Mouse (Mus musculus) right cerebral cortex, adult 18-20 months (tissue): ENCODE measurements around the gene Tlr4.

Source experiments
- DNase-seq: peaks from one replicate; pipeline ENCODE4 v3.0.0; 2022; ENCODE audit warnings: mixed read lengths

The Tlr4 gene

DNA sequence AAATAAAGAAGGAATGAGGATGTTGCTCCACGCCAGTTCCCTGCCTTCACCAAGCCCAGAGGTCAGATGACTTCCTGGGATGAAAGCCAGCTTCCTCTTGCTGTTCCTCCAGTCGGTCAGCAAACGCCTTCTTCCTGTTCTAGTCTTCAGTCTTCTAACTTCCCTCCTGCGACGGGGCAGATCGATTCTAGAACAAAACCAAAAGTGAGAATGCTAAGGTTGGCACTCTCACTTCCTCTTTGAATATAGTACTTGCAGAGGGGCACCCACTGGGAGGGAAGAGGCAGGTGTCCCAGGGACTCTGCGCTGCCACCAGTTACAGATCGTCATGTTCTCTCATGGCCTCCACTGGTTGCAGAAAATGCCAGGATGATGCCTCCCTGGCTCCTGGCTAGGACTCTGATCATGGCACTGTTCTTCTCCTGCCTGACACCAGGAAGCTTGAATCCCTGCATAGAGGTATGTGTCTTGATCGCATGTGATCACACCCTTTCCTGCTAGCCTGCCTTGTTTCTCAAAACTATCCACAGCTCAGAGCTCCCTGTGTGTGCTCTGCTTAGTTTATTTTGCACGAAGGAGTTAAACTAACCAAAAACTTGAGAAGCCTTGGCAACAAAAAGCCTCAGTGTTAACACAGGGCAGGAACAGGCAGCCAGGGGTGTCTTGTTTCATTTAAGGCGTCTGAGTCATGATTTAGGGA, at the start of gene Tlr4:
Gene Tlr4 (plus strand): TSS at position 122 of the 700 bp plus-strand sequence.
- peak; percentile 45 for DNase-seq

DNA sequence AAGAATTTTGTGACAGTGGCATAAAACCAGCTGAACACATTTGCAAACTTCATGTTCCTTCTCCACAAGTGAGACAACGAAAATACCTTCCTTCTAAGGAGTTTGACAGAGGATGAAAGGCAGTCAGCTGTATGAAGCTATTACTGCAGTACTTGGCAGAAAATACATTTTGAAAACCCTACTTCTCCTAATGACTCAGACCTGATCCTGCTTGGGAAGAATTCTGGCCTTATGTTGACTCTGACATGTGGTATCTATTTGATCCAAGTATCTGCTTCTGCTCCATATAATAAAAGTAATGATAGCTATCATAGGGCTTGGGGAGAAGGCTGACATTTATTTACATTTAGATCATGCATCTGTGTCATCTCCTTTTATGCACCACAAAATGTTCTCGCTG, 33.1 kb upstream of the Tlr4 start:
- no peak for DNase-seq

DNA sequence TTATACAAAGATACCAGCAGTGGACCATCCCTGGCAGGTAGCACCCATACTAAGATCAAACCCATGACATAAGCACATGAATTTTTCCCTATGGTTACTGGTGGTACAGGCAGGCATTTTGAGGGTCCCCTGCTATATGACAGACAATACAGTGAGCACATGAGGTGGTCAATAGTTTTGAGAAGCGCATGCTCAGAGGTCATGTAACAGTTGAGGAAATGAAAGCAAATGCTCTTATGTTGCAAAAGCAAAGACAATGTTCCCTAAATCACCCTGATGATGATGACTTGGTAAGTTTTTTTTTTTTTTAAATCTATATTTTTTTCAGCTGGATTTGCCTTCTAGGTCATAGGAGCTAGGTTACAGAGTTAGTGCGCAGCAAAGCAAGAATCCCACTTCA, 30.7 kb upstream of the Tlr4 start:
- DNase-seq, result no peak

DNA sequence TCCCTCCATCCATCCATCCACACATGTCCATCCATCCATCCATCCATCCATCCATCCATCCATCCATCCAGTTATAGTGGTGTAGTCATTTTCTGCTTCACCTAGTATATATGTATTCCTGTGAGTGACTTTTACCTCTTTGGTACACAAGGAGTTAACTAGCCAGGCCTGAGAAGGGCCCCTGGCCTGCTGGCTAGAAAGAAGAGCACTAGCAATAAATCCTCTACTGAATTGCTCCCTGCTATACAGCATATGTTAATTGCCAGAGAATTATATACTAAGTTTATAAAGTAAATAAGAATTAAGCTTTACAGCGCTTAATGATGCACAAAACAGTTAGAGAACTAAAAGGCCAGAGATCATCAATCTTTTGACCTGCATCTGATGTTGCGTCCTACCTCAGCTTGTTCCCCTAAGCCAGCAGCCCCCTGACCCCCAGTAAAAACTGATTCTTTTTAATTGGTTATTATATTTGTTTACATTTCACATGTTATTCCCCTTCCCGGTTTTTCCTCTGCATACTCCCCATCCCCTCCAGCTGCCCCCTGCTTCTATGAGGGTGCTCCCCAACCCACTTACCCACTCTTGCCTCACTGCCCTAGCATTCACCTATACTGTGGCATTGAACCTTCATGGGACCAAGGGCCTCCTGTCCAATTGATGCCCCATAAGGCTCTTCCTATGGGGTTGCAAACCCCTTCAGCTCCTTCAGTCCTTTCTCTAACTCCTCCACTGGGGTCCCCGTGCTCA, 22.7 kb upstream of the Tlr4 start:
- DNase-seq, result no peak

DNA sequence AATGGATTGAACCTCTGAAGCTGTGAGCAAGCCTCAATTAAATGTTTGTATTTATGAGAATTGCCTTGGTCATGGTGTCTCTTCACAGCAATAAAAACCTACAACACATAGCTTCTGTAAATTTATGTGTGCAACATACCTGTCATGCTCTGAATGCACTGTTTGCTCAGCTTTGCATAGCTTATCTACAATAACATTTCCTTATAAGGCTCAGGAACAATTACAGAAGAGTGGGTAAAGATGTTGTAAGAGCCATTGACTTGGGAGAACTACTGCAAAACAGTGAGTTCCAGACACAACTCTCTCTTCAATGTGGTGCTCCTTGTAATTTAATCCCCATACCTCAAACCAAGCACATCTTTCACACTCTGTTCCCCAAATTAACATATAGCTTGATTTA, 21.6 kb upstream of the Tlr4 start:
- DNase-seq, result no peak

DNA sequence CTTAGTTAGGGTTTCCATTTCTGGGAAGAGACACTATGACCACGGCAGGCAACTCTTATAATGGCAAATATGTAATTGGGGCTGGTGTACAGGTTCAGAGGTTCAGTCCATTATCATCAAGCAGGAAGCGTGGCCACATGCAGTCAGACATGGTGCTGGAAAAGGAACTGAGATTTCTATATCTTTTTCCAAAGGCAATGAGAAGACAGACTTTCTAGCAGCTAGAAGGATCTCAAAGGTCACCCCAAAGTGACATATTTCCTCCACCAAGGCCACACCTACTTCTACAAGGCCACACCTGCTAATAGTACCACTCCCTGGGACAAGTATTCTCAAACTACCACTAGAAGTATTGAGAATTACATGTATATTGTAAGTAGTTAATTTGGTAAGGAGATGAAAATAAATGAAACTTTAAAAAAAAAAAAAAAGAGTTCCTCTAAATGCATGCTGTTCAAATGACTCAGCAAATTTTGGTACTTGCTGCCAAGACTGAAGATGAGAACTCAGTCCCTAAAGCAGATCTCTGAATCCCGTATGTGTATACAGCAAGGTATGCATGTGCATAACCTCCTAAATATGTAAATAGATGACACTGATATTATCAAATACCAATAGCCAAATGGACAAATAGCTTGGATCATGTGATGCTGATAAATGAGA, 10.9 kb upstream of the Tlr4 start:
- no peak for DNase-seq

DNA sequence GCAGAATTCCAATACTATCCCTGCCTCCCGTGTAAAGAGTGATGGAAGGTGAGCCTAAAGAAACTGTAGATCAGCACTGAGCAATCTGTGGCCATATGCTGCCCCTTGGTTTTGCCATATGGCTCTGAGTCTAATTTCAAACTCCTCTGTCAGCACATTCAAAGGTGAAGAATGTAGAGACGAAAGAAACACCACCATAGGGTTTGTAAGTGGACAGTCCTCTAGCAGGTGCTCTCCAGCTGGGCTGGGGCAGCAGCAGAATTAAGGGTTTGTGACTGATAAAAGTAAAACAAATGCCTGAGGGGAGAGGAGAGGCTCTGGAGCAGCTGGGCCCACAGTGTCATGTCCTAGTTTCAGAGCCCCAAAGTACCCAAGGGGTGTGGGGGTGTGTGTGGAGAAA, 6.2 kb upstream of the Tlr4 start:
- no peak for DNase-seq

DNA sequence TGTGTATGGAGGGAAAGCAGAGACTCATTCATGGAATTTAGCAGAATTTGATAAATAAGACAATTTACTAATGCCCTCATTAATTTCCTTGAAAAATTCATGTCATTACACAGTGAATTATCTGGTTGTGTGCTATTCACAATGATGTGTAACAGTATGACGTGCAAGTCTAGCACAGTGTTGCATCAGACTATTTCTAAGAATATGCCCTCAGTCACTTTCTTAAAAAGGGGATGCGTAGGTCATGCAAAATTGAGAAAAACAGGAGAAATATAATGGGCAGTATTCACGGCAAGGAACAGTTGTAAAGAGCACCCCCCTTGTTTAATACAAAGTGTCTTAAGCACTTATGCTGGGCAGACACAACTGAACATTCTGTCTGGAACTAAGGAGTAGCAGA, 5.6 kb upstream of the Tlr4 start:
- DNase-seq, result no peak

DNA sequence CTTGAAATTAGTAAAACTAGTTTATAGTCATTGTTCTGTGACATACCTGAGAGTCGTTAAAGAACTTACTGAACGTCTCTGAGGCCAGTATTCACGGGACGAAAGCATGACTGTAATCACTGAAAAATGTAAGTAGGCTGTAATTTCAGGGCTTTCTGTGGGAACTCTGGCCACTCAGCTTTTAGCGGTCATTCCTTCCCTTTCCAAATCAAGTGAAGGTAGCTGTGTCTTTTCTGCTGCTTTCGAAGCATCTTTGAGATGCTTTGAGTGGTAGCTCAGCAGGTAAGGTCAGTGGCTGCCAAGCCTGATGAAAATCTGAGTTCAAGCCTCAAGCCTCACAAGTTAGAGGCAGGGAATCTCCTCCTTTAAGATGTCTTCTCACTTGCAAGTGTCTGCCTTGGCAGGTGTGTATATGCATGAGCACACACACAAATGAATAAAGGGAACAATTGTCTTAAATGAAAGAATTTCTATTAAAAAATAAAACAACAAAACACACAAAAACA, 832 bp downstream of the Tlr4 start:
- DNase-seq, result no peak

DNA sequence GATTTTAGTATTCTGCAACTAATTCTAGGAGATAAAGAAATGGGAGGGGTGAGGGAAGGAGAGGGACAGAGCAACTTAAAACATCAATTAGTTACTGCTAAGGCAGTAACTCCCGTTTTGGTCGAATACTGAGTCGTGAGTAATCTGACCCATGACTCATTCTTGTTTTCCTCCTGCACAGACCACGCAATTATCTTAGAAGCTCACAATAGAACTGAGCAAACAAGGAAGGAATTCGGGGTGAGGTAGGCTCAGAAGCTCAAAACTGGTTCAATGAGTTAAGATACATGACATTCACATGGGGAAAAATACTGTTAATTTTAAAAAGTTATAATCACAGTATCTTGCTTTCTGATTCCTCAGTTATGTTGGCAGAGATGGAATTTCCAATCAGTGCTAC, 1.3 kb downstream of the Tlr4 start:
- DNase-seq, result no peak

DNA sequence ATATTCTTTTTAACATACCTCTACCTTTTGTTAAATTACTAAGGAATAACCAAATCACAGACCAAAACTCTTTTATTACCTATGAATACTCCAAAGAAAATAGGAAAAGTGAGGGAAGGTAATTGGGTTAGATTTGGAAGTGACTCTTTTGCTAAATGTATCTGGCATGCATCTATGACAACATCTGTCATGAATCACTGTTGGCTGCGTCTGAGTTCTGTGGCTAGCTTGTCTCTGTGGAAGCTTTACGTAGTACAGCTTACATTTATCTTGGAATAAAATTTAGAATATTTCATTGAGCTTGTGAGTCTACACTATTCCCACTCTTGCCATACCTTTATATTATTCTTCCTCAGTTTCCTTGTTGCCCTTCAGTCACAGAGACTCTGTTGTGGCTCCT, 10.7 kb downstream of the Tlr4 start:
- no peak for DNase-seq

DNA sequence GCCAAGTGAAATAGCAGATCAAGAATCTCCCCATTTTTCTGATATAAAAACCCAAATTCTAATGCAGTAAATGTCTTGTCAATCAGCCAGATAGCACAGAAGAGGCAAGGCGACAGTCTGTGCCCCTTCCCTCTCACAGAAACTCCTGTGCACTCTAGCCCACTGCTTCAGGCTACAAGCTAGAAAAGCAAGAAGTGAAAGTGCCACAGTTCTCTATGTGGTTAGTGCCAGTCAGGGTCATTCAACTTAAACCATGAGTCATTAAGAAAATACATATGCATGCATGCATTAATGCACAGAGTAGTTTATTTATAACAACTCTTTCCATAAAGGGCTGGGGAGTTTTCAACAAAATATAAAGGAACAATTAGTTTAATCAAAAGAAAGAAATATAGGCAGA, 15.9 kb downstream of the Tlr4 start:
- no peak for DNase-seq

DNA sequence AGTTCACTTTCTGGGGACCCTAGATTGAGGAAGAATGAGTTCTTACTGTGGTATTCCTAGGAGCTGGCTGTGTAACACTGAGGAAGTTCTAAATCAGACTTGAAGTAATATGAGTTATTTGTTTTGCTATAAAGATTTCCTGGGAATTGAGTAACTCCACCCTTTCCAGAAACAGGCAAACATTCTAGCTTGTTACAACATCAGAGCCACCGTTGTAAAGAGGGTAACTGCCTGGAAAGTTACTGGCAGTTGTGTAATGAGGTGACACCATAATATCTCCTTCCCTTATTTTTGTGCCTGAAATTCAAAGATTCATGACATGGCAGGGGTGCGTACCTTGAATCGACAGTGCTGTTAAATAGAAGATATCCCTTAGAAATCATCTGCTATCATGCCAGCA, 24.6 kb downstream of the Tlr4 start:
- DNase-seq, result no peak

DNA sequence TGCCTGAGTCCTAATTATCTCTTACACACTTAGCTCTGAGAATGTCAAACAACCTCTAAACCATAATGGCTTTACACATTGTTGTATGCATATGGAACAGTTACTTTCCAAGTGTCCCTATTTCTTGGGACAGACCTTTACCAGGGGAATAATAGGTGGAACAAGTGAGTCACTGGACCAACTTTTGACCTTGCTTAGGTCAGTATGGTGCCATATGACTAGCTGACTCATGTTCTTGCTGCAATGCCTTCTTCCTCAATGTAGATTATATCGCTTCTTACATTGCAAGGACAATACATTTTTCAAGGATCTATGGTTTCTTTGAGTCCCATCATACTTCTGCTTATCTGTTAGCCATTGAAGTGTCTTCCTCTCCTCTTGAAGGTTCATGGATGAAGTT, 29.6 kb downstream of the Tlr4 start:
- no peak for DNase-seq

DNA sequence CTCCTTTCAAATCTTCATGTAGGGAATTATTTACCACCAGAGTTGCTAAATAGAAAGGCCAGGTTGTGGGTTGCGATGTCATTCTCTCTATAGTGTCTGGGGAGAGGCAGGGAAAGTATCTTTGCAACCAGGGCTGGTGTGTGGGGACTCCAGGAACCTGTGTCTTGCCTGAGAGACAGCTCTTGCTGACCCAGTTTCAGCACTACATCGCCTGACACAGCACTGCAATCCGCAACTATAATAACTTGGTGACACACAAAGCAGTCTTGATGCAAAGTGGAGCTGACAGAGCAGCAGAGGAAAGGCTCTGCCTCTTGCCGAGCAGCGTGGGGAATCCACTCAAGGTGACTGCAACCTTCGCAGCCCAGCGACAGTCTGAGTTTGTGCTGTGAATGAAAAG, 42.5 kb downstream of the Tlr4 start:
- peak; percentile 10 for DNase-seq

DNA sequence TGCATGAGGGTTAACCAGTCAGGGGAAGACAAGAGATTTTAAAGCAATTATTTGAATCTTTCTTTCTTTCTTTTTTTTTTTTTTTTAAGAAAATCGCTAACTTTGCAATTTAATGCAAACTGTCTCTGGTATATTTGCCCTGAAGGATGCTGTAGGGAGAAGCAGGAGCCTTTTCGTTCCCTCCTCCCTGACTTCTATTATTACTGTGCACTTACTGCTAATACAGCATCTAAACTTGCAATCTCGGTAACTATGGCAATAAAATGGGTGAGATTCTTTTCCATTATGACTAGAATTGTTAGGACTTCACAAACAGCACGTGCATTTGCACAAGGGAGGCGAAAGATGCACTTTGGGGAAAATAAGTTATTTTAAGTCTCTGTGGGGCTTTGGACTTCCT, 44.6 kb downstream of the Tlr4 start:
- no peak for DNase-seq

DNA sequence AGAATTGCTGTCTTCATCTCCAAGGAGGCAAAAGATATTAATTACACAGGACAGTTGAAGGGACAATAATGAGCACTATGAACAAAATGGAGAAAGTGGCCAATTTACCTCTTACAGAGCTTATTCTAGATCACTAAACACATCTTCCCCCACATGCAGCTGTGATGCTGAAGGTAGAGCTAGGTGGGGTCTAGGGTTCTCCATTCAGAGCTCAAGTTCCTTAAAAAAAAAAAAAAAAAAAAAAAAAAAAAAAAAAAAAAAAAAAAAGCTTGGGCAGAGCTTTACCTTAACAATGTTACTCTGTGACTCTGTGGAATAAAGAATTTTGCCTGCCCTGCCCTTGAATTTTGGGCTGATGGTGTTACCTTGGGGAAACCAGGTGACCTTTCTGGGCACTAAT, 46.0 kb downstream of the Tlr4 start:
- DNase-seq, result no peak

DNA sequence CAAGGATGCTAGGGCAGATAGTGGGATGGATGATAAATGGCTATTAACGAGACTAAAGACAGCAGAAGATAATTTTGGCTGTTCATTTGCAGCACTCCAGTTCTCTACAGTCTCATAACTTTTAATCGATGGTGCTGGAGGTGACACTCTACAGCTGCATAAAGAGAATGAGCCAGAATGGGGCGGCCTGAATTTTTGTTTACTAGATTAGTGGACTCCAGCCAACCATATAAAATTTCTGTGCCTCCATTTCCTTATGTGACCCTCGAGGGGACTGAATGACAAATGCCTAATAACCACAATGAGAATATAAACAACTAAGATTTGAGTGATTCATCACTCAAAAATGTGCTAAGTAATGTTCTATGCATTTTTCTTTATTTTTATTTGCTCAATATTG, 48.4 kb downstream of the Tlr4 start:
- no peak for DNase-seq

DNA sequence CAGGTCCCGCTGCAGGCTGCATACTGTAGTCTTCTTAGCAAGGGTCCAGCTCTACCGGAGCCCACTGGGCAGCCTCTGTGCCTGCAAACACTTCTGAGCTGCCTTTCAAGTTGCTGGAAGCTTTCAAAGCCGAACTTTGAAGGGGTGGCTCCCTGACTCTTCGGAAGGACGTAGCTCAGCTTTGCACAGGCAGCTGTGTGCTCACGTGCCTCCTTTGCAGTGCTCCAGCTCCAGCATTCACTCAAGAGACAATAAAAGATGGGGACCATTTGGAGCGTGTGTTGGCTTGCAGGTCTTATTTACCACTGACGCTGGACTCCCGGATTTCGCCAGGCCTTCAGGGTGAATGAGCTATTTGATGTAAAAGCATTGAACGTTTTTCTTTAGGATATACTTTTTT, 50.2 kb downstream of the Tlr4 start:
- no peak for DNase-seq

DNA sequence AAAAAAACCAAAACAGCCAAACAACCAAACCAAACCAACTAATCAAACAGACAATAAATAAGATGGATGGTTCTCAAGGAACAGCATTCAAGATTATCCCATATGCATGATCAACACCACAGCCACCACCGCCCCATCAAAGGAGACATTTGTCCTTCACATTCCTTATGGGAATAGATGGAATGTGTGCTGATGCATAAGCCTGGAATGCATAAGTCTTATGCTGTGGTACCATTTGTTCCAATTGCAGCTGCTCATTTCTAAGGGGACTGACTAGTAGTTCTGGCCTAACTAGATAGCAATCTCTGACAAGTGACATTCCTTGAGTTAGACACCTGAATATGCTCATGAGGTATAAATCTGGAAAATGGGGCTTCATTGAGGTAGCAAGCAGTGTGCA, 54.1 kb downstream of the Tlr4 start:
- no peak for DNase-seq

DNA sequence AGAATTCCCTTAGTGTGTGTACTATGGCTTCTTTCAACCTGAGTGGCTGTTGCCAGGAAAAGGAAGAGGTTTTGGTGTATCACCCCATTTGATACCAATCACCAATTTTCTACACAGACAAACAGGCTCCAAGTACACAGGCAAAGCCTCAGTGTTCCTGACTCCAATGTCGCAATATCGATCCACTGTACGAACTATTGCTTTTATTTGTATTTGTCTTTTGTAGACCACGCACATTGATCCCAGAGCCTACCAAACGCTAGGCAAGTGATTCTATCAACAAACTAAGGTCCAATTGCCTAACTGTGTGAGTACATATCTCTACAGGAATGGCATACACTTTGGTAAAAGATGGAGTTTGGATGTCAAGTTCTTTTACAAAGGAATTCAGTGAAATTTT, 55.9 kb downstream of the Tlr4 start:
- DNase-seq, result no peak

DNA sequence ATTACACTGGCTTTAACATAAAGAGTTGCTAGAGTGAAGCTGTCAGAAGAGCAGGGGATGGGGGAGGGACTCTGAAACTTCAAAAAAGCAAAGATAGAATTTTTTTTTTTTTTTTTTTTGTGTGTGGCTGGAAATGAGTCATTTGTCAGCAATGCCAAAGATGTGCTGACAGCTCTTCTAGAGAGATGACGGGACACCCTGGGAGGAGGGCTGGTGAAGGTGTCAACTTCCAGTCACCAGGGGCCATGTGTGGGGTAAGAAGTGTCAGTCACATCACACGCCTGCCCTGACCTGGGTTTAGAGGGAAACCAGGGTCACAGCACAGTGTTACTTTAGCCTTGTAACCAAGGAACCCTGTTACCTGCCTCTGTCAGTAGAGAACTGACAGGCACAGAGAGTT, 67.2 kb downstream of the Tlr4 start:
- peak; percentile 22 for DNase-seq

DNA sequence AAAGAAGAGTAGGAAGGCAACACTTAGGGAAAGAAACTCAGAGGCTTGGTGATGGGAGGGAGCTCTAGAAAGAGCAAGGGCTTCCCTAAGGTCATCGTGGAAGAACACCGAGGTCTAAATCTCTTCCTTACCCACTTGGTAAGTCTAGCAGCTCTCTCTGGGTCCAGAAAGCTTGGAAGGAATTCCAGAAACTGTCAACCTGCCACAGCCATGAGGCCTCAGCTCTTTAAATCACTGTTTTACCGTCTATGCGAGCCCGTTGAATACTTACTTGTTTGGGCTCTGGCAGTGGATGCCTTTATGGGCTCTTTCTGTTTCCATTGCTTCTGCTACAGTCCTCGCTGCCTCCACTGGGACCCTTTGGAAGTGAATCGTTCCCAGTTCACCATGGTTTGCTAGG, 67.6 kb downstream of the Tlr4 start:
- DNase-seq, result no peak

DNA sequence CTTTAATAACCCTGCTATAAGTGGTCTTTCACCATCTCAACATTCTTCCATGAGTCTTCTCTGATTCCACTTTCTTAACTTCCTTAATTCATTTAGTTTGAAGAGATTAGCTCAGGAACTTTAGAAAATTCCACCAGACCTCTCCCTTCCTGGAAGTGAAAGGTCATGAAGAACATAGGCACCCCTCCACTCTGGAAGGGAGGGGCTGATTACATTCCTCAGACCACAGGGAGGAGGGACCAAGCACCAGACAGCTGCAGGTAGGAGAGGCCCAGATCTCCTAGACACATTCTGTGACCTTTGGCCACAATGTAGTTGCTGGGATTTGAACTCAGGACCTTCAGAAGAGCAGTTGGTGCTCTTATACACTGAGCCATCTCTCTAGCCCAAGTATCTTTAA, 72.7 kb downstream of the Tlr4 start:
- DNase-seq, result no peak
